Mouse (Mus musculus): ENCODE results near the gene Pde5a. TPM values are rescaled to one million over a fixed set of nuclear protein-coding genes. Genes with fewer than 3 reads are reported as not detected.

The Pde5a gene
- total RNA-seq, 2 experiments from 2014 or later, result 17.6 to 17.7 TPM

DNA sequence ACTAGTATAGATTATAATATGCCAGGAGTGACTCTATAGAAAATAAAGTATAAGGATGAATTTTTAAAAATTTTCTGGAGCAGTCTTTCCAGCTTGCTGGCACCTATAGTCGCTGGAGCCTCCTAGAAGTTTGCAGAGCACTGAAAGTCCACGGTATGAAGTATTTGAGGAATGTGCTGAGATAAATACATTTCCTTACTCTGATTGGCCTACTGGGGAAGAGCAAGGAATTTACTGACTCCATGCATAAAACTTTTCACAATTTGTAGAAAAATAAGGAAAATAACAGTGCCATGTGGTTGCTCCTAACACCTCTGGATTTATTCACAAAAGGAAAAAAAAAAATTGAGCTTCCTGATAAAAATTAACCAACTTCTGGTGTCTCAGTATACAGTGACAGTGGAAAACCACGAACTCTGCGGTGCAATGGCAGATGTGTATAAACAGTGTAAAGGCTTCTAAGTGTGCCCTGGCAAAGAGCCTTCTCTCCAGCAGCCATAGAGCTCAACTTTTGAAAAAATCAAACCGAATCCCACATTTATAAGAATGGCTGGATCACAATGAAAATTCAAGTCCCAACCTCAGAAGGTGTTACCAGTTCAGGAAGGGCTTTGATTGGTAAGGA is 119.8 kb downstream of the Pde5a start:
- no peak for DNase-seq (ENCODE audit: low spot score in 2 of 2)

GRCm38 (mm10) chr3:122855149-122855548 is 126.4 kb downstream of the Pde5a start:
- DNase-seq (ENCODE audit: low spot score in 2 of 2), result no peak

DNA sequence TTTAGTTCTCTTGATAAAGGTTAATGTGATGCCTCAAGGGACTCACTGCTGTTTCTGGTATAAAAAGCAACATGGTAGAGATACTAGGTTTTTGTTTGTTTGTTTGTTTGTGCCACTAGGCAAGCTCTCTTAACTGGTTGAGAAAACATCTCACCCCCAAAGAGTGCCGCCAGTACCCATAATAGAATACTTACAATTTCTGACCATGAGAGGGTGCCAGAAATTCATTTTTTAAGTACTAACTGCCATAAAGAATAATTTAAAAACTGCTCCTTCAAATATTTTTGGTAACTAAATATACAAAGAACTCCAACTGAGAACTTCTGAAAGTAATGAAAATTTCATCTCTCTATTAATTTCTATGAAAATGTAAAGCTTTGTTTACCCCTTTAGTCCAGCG is 131.1 kb downstream of the Pde5a start:
- no peak for DNase-seq (ENCODE audit: low spot score in 2 of 2)

- DNase-seq (ENCODE audit: low spot score in 2 of 2), result no peak
Observed at GRCm38 (mm10) chr3:122860573-122861498, 132.1 kb downstream of the Pde5a start.

DNA sequence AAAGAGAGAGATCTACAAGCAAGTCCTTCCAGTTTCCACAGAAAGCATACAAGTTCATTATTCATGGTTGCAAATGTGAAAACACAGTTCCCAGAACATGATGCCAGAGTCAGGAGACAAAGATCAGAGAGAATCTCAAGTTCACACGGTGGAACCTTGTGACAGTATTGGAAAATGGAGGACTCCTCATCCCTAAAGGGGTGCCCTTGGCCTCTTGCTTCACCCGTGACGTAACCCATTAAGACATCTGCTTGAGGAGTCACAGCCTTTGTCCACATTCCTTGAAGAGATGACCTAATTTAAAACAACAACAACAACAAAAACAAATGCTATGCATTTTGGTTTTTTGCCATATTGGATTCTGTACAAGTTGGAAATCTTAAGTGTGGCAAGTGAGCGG is 136.3 kb downstream of the Pde5a start:
- no peak for DNase-seq (ENCODE audit: low spot score in 2 of 2)

DNA sequence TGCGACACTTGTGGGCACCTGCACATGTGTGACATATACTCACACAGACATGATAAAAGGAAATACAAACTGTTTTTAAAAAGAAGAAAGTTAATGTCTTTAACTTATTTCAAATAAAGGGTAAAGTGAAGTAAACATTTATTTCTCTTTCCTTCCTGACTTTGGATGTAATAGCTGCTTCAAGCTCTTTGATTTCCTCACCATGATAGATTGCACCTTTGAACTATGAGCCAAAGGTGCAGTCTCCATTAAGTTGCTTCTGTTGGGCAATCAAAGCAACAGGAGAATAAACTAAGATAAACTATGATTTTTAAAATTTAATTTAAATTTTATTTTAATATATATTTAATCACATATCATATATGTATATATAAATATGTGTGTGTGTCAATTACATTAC is 139.5 kb downstream of the Pde5a start:
- no peak for DNase-seq (ENCODE audit: low spot score in 2 of 2)

GRCm38 (mm10) chr3:122871596-122871995 is 142.8 kb downstream of the Pde5a start:
- DNase-seq (ENCODE audit: low spot score in 2 of 2), result no peak

DNA sequence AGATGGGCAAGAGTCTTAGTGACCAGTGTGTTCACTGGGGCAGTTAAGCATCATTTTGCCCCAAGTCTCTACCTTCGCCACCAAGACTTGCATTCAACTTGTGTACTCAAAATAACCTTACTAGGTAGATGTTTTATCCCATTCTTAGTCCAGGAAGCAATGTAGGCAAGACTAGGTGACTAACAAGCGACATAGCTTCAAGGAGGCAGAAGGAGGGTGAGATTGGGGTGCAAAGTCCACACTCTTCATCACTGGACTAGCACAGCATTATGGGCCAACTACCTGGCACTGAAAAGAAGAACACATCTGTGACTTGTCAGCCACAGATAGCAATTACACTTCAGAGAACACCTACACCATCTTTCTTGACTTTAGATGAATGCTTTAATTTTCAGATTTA is 148.1 kb downstream of the Pde5a start:
- DNase-seq (ENCODE audit: low spot score in 2 of 2), result no peak

DNA sequence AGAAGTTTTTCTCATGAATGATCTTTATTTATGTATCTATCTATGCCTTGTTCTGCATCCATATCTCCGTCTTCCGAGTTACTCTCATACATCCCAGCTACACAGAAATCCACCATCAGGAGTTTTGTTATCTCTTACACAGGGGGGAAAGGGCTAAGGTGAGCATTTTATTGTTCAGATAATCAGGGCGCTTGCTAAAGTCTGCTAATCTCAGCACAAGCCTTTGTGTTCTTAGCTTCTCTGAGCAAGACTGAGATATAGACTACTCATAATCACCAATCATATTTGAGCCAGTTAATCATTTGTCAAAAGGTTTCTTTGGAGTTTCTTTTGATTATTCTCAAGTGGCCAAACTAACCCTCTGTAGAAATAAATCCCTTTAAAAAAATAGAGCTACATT is 148.8 kb downstream of the Pde5a start:
- DNase-seq (ENCODE audit: low spot score in 2 of 2), result no peak

- no peak for DNase-seq (ENCODE audit: low spot score in 2 of 2)
Observed at GRCm38 (mm10) chr3:122878705-122879315, 150.1 kb downstream of the Pde5a start.

DNA sequence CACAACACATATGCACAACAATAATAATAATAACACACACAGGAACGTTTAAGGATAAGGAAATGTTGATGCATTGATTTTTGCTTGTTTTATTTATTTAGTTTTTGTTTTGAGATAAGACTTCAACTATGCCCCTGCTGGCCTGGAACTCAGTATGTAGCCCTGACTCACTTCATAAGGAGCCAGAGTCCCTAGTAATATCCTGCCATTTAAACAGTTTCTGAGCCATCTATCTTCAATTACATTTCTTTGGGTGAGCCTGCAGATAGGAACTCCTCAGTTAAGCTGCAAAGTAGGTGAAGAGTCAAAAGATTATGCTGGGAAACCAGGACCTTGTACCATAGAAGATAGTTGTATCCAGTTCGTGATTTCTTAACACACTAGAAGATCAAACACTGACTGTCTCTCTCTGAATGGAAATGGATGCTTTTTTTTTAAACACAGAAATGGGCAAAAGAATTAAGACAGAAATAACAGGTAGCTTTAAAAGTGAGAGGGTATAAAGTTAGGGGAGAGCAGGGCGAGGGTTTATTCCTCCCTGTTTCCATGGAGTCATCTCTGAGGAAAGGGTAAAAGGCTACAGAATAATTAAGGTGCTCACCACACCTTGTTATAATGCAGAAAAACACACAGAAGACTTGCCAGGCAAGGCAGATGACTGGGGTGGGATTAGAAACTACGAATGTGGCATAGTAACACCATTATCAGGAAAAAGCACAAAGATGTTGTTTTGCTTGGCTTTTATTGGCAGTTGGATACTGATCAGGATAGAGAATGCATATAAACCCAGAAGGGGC is 159.0 kb downstream of the Pde5a start:
- no peak for DNase-seq (ENCODE audit: low spot score in 2 of 2)

GRCm38 (mm10) chr3:122888371-122888819 is 159.6 kb downstream of the Pde5a start:
- DNase-seq (ENCODE audit: low spot score in 2 of 2), result no peak

DNA sequence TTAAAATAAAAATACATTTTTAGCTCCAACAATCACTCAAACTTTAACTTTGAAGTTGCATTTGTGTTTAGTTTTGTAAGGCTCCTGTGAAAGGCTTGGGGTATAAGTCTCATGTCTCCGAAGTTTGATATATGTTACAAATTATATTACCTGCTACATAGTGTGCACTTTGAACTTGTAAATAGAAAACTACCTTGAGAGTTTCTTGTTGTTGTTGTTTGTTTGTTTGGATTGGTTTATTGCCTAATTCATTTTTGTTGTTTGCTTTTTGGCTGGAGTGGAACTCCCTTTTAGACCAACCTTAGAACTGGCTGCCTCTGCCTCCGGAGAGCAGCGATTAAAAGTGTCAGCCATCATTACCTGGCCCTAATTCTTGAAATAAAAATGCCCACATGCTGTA is 166.0 kb downstream of the Pde5a start, which contains the start of gene Fabp2:
Gene Fabp2 (plus strand): TSS at position 301 of the 400 bp plus-strand sequence.
- DNase-seq (ENCODE audit: low spot score in 2 of 2), result no peak

DNA sequence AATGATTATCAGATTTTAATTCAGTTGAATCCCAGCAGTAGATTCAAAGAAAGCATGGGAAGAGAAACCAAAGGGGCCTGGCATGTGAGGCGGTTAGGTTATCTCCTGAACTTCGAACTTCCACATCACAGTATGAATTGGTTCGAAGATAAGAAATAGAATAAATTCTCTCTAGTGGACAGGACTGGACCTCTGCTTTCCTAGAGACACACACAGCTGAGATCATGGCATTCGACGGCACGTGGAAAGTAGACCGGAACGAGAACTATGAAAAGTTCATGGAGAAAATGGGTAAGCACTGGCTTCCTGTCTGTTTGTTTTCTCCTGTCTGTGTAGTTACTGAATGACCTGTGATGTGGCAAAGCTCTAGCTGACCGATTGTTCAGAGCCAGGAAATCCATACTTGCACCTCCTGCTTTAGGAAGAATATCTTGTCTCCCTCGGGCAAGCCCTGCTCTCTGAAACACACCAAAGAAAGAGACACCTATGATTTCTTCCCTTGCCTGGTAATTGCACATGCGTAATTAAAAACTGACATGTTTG is 166.5 kb downstream of the Pde5a start:
- no peak for DNase-seq (ENCODE audit: low spot score in 2 of 2)

DNA sequence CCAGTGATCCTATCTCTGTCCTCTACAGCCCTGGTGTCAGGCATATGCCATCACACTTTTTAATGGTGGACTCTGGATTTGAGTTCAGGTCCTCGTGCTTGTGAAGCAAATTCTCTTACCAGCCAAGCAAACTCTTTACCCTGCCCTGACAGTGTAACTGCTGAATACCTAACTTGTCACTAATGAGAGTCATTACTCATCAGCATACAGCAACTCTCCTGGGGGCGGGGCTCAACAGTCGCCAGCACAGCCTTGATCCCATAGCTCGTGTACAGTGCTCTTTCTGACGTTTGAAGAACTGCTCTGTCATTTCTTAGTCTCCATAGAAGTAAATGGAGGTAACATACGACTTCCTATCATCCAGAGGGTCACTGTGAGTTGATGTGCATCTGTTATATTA is 169.5 kb downstream of the Pde5a start:
- no peak for DNase-seq (ENCODE audit: low spot score in 2 of 2)

DNA sequence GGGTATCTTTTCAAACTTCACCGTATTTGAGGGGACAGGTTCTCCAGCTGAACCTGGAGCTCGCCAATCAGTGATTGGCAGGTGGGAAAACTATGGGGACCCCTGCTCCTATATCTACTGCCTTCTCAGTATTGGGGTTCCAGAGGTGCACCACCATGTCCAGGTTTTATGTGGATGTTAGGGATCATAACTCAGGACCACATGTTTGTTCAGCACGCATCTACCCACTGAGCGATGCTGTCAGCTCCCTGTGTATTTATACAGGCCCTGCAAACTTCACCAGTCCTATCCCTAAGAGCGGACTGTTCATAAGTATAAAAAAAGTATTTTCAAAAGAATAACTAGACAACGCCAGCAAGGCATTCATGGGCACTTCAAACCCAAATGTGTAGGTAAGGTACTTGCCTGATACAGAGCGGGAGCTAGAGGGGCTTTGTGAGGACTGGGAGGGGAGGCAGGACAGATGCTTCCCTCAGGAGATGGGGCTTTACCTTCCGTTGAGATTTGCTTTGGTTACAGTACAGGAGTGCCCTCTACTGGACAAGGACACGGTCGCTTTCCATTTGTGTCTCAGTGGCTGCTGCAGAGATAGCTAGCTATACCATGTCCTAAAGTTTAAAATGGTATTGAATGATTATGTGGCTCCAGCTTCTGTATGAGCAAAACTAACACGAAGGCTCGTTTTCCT is 175.1 kb downstream of the Pde5a start:
- peak; percentile 35 to 67 for DNase-seq (ENCODE audit: low spot score in 2 of 2)

- DNase-seq (ENCODE audit: low spot score in 2 of 2), result no peak
Observed at GRCm38 (mm10) chr3:122907841-122908240, 179.1 kb downstream of the Pde5a start.
